Mouse (Mus musculus) forebrain, embryonic 12.5 days (tissue): Measurements from ENCODE around the gene Aatk. TPM values are rescaled to one million over a fixed set of nuclear protein-coding genes. Genes with fewer than 3 reads are reported as not detected.

ENCODE experiments used
- ATAC-seq: fragments of 200-750 bp; cut with Nextera tagmentation; 2 replicates; pipeline ENCODE4 v1.8.0; 2017; ENCODE audit warnings: moderate TSS enrichment; ENCODE audit not compliant: low FRiP score
- H3K27ac ChIP-seq: fragments of 300-500 bp; sonication (generic); 2 replicates; pipeline ENCODE4 v1.5.1; 2016; ENCODE audit warnings: mild to moderate bottlenecking
- H3K27me3 ChIP-seq: fragments of 300-500 bp; sonication (generic); 2 replicates; pipeline ENCODE4 v1.6.1; 2016; ENCODE audit warnings: mild to moderate bottlenecking
- H3K36me3 ChIP-seq: fragments of 300-500 bp; sonication (generic); replicated peaks from 2 replicates; pipeline ENCODE4 v1.6.1; 2016; ENCODE audit warnings: mild to moderate bottlenecking
- H3K4me1 ChIP-seq: fragments of 300-500 bp; sonication (generic); 2 replicates; pipeline ENCODE4 v1.6.1; 2016
- H3K4me2 ChIP-seq: fragments of 300-500 bp; sonication (generic); 2 replicates; pipeline ENCODE4 v1.6.1; 2016; ENCODE audit warnings: mild to moderate bottlenecking, moderate library complexity
- H3K4me3 ChIP-seq: fragments of 300-500 bp; sonication (generic); replicated peaks from 2 replicates; pipeline ENCODE4 v1.5.1; 2016; ENCODE audit warnings: mild to moderate bottlenecking
- H3K9ac ChIP-seq: fragments of 300-500 bp; sonication (generic); 2 replicates; pipeline ENCODE4 v1.6.1; 2016; ENCODE audit warnings: mild to moderate bottlenecking
- H3K9me3 ChIP-seq: fragments of 300-500 bp; sonication (generic); 2 replicates; pipeline ENCODE4 v1.6.1; 2016
- WGBS: fragments of 180-500 bp; shearing (Covaris S2); methylation state at CpG from one replicate; pipeline ENCODE4 v1.1.7; 2016; 5-methylcytosine and 5-hydroxymethylcytosine counted together
- polyA plus RNA-seq: library from polyadenylated mRNA; unstranded; fragments of >200 nt; fragmentation: Nextera tagmentation; extraction: Ambion mirVana; gene quantifications from 2 replicates; pipeline ENCODE4 v1.2.1, GENCODE M21; 2016

Aatk gene
- polyA plus RNA-seq, 1 experiment from 2014 or later, result 6.1 TPM

DNA sequence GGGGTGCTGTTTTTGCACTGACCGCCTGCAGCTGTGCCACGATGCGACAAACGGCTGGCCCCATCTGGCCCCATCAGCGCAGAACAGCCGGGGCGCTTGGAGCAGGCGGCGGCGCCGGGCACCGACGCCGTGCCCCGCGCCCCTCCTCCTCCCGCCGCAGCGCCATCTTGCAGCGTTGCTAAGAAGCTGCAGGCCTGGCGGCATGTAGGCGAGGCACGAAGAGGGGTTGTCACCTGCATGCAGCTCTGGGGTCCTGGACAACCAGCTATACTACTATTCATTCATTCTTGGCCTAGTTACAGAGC lies 1.2 kb upstream of the Aatk start:
- peaks cover 28% of the 10 kb centered on the region for H3K27me3 ChIP-seq
- peak overlapping the region; percentile 66 for H3K4me3 ChIP-seq
- H3K9ac ChIP-seq, result peak overlapping the region; percentile 86; the same call in 1 of the 2 replicates
- H3K4me2 ChIP-seq, result peak overlapping the region; percentile 91
- WGBS, result under 1% methylated on average over 23 of the region's 23 CpGs
- no peaks in the 10 kb centered on the region for H3K9me3 ChIP-seq
- no peak overlapping the region for H3K27ac ChIP-seq
- peak; percentile 40 for ATAC-seq
- H3K36me3 ChIP-seq, result no peaks in the 10 kb centered on the region
- H3K4me1 ChIP-seq, result peaks cover 43% of the 10 kb centered on the region

DNA sequence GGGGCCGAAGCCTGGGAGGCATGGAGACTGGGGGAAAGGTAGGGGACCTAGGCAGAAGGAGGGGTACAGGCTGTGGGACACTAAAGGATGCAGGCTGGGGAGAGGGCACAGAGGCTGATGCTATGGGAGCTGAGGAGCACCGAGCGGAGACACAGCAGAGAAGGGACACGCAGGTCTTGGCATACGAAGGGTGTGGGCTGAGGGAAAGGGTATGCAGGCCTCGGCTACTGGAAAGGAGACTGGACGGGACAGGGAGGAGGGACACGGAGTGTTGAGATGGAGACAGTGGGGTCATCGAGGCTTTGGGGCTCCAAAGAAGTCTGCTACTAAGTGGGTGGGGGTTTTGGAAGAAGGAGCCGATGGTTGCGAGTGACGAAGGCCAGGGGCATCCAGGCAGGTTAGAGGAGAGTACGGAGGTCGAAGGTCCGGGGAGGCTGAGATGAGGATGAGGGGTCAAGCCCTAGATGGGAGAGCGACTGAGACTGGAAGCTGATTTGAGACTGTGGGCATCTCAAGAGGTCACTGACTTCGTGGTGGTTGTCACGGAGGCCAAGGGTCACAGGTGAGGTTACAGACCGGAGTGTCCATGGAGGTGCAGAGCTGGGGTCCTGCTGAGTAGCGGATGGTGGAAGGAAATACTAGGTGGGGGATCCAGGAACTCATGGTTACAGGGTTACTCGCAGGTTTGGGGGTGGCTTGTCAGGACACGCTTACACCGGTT lies 724 bp upstream of the Aatk start:
- H3K9ac ChIP-seq, result peak overlapping the region; percentile 86
- no peaks in the 10 kb centered on the region for H3K36me3 ChIP-seq
- ATAC-seq, result peak; percentile 50
- peak overlapping the region; percentile 91 for H3K4me2 ChIP-seq
- 6% methylated on average over 23 of the region's 23 CpGs for WGBS
- peaks cover 43% of the 10 kb centered on the region for H3K4me1 ChIP-seq
- H3K9me3 ChIP-seq, result no peaks in the 10 kb centered on the region
- no peak overlapping the region for H3K27ac ChIP-seq
- peaks cover 28% of the 10 kb centered on the region for H3K27me3 ChIP-seq
- H3K4me3 ChIP-seq, result peak overlapping the region; percentile 66

DNA sequence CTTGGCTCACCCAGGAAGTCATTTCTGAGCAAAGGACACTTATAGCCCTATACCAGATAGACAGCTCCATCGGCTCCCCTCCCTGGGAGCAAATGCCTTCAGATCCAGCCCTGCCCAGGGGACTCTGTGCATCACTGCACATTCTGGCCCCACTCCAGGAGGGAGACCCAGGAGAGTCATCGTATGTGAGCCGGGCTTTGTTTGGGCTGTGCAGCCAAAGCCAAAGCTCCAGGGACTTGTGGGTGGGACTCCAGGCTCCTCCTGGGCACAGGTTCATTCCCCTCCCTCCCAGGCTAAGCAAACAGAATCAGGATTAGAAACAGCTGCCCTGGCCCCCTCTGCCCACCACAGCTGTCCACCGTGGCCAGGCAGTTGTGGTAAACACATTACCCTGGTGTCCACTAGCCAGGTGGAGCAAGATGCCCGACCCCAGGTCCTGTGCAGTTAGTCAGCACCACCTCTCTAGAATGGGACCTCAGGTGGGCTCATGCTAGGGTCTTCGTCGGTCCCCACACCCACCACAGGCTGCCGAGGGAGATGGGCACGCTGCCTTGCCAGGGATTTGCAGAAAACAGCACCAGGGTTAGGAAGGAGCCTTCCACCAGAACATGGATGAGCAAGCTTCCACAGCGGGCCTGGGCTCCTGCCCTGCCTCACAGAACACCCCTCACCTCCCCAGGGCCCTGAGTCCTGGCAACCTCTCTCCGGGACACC lies 971 bp downstream of the Aatk start:
- ATAC-seq, result no peak

DNA sequence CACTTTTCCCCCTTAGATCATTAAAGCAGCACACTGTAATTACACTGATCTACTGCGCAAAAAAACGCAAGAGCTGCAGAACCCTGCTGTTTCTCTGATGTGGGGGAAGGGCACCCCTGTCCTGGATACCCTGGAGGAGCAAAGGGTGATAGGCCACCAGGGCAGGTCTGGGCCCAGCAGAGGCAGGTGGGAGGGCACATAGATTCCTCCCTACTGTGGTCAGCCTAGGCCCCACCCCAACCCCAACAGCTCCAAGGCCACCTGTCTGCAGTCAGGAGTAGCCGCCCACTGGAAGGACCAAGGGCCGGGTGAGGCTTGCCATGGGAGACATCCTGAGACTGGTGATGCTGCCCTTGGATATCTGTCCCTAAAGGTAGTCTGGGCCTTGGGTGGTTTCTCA lies 1.6 kb downstream of the Aatk start:
- Histone ChIP-seq H3K36me3 (no peaks in the 10 kb centered on the region), H3K27ac (no peak overlapping the region), H3K27me3 (peaks cover 28% of the 10 kb centered on the region), H3K9me3 (no peaks in the 10 kb centered on the region), H3K4me3 (no peak overlapping the region), H3K4me1 (peaks cover 32% of the 10 kb centered on the region), H3K9ac (0 out of 2 replicates have a peak overlapping the region, but pooled peaks have one; percentile 86), H3K4me2 (peak overlapping the region; percentile 91)
- WGBS, result 62% methylated on average over 4 of the region's 4 CpGs
- no peak for ATAC-seq

More for the DNA sequence above, 971 bp downstream of the Aatk start:
- Histone ChIP-seq H3K4me3 (peak overlapping the region; percentile 66), H3K36me3 (no peaks in the 10 kb centered on the region), H3K4me2 (peak overlapping the region; percentile 91), H3K9ac (peak overlapping the region; percentile 86), H3K9me3 (no peaks in the 10 kb centered on the region), H3K4me1 (peaks cover 34% of the 10 kb centered on the region), H3K27me3 (peaks cover 28% of the 10 kb centered on the region), H3K27ac (peak overlapping the region; percentile 77)
- 43% methylated on average over 11 of the region's 11 CpGs for WGBS

DNA sequence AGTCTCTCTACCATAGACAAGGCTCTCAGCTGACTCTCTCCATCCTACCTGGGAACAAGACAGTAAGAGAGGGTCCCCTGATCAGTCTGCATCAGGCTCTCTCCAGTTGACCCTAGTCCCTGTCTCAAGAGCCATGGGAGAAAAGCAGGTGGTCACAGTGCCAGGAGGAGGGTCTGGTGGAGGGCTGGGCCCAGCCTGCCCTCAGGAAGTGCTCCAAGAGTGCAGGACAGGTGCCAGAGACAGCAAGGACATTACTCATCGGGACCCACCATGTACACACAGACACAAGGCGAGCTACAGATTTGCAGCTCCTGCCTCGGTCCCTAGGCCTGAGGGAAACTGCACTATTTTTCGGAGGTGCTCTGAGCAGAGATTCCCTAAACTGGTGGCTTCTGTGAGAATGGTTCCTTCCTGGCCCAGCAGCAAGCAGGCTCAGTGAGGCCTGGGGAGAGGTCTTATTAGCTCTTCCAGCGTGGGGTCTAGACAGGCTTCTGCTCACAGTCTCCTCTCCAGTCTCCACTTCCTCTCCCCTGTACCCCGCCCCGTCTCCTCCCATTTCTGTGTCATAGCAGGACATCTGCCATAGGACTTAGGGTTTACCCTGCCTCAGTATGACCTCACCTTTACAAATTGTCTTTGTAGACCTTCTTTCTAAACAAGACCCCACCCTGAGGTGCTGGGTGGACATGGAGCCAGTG lies 4.7 kb downstream of the Aatk start:
- Histone ChIP-seq H3K9me3 (no peaks in the 10 kb centered on the region), H3K27ac (peak overlapping the region; percentile 46; the same call in 1 of the 2 replicates), H3K4me3 (no peak overlapping the region), H3K4me2 (no peak overlapping the region), H3K9ac (no peak overlapping the region), H3K4me1 (peaks cover 23% of the 10 kb centered on the region), H3K36me3 (no peaks in the 10 kb centered on the region), H3K27me3 (peaks cover 8% of the 10 kb centered on the region)
- 81% methylated on average over 7 of the region's 7 CpGs for WGBS
- no peak for ATAC-seq

DNA sequence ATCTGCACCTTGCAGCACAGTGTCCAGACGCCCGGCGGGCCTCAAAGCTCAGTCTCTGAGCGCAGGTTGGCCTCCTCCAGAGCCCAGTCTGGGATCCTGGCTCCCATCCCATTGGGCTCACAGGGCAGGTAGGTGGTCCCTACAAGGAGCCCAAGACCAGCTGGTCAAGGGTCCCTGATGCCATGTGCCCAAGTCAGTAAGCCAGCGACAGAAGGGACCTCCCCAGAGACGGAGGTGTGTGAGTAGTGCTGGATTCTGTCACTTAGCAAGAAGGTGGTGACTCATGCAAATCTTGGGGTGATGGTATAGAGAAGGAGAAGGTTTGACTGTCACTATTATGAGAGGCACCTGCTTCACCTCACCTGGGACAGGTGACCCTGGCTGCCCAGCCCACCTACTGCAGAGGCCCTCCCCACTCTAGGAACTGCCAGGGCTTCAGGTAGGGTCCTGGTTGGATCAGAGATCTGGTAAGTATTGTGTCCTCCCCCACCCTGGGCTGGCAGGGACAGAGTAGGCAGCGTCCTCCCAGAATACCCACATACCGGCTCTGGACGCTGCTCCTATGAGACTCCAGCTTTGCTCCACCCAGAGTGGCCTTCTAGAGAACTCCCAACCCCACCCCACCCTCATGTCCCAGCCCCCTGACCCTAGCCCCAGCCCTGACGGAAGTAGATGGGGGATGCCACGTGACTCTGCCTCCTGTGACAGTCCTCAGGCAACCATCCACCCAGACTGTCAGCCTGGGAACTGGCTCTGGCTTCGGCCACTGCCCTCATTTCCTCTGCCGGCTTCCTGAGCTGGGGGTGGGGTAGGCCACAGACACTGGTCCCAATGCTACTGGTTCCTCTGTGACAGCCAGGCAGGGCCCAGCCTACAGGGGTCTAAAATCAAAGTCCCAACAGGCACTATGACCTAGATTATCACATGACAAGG lies 5.5 kb downstream of the Aatk start:
- no peak for ATAC-seq
- no peak overlapping the region for H3K4me3 ChIP-seq
- peaks cover 5% of the 10 kb centered on the region for H3K27me3 ChIP-seq
- H3K27ac ChIP-seq, result peak overlapping the region; percentile 46; the same call in 1 of the 2 replicates
- 77% methylated on average over 13 of the region's 13 CpGs for WGBS
- no peaks in the 10 kb centered on the region for H3K9me3 ChIP-seq
- no peaks in the 10 kb centered on the region for H3K36me3 ChIP-seq
- no peak overlapping the region for H3K9ac ChIP-seq
- H3K4me2 ChIP-seq, result no peak overlapping the region
- peaks cover 18% of the 10 kb centered on the region for H3K4me1 ChIP-seq

DNA sequence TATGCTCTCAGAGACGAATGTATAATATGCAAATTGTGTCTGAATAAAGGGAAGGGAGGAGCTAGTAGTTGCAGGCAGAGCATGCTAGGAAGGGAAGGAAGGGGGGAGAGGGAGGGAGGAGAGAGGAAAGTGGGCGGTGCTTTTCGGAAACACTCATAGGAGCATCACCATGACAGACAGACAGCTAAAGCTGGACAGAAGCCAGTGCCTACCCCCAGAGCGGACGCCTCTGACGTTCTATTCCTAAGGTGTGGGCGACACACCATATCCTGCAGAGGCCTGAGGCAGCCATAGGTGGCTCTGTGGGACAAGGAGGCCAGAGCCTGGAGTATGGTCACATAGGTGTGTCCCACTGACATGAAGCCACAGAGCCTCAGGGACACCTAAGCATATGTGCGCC lies 6.5 kb downstream of the Aatk start:
- Histone ChIP-seq H3K4me2 (no peak overlapping the region), H3K36me3 (no peaks in the 10 kb centered on the region), H3K4me1 (peaks cover 8% of the 10 kb centered on the region), H3K27me3 (no peaks in the 10 kb centered on the region), H3K9me3 (no peaks in the 10 kb centered on the region), H3K9ac (no peak overlapping the region), H3K27ac (no peak overlapping the region), H3K4me3 (no peak overlapping the region)
- WGBS, result 80% methylated on average over 8 of the region's 8 CpGs
- no peak for ATAC-seq

DNA sequence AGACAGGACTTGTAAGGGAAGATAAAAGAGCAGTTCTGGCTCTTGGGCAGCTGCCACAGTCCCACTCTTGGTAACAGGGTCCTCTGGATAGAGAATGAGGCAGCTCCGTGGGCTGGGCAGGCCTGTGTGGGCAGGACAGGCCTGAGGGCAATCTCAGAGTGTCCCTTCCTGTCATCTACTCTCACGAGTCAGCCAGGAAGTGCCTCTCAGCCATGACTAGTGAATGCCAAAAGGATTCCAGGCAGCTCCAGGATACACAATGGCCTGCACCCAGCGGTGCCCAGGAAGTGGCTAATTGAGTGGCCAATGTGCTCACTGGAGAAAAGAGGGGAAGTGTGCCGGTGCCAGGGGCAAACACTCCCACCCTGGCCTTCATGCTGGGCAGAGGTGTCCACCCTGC lies 7.4 kb downstream of the Aatk start:
- Histone ChIP-seq H3K9me3 (no peaks in the 10 kb centered on the region), H3K9ac (no peak overlapping the region), H3K4me1 (peaks cover 7% of the 10 kb centered on the region), H3K27ac (0 out of 2 replicates have a peak overlapping the region, but pooled peaks have one; percentile 4), H3K4me2 (no peak overlapping the region), H3K4me3 (no peak overlapping the region), H3K27me3 (no peaks in the 10 kb centered on the region), H3K36me3 (no peaks in the 10 kb centered on the region)
- 49% methylated on average over 4 of the region's 4 CpGs for WGBS
- ATAC-seq, result no peak

DNA sequence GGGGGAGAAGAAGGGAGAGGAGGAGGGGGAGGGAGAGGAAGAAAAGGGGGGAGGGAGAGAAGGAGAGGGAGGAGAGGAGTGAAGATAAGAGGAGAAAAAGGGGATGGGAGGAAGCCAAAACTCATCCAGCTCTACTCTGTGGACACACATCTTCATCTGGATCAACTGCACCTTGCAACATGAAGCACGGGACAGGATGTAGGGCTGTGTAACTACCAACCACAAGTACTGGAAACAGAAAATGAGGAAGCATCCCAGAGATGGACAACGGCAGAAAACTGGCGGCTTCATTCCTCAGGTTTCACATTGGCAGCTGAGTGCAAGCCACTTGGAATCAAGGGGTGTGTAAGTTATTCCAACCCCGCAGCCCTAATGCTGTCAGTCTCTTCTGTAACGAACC lies 12.2 kb downstream of the Aatk start:
- no peak overlapping the region for H3K4me2 ChIP-seq
- H3K4me3 ChIP-seq, result no peak overlapping the region
- no peak for ATAC-seq
- H3K27me3 ChIP-seq, result no peaks in the 10 kb centered on the region
- H3K27ac ChIP-seq, result no peak overlapping the region
- H3K9me3 ChIP-seq, result no peaks in the 10 kb centered on the region
- WGBS, result 76% methylated on average over 5 of the region's 5 CpGs
- peaks cover 12% of the 10 kb centered on the region for H3K4me1 ChIP-seq
- H3K36me3 ChIP-seq, result no peaks in the 10 kb centered on the region
- no peak overlapping the region for H3K9ac ChIP-seq

DNA sequence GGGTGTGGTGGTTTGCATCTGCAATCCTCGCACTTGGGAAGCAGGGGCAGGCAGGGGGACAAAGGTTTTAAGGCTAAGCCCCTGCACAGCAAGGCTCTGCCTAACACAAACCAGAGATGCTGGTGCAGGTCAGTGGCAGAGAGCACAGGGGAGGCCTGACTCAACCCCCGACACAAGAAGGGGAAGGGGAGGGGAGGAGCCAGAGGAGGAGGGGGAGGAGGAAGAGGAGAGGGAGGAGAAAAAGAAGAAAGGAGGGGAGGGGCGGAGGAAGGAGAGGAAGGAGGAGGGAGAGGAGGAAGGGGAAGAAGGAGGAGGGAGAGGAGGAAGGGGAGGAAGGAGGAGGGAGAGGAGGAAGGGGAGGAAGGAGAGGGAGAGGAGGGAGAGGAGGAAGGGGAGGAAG lies 12.7 kb downstream of the Aatk start:
- no peak overlapping the region for H3K4me2 ChIP-seq
- H3K9ac ChIP-seq, result no peak overlapping the region
- H3K4me1 ChIP-seq, result peaks cover 10% of the 10 kb centered on the region; the same call in 1 of the 2 replicates
- peak overlapping the region; percentile 26; the same call in 1 of the 2 replicates for H3K27ac ChIP-seq
- no peaks in the 10 kb centered on the region for H3K36me3 ChIP-seq
- no peak overlapping the region for H3K4me3 ChIP-seq
- H3K9me3 ChIP-seq, result no peaks in the 10 kb centered on the region
- H3K27me3 ChIP-seq, result no peaks in the 10 kb centered on the region
- ATAC-seq, result no peak
- 40% methylated on average over 3 of the region's 3 CpGs for WGBS

DNA sequence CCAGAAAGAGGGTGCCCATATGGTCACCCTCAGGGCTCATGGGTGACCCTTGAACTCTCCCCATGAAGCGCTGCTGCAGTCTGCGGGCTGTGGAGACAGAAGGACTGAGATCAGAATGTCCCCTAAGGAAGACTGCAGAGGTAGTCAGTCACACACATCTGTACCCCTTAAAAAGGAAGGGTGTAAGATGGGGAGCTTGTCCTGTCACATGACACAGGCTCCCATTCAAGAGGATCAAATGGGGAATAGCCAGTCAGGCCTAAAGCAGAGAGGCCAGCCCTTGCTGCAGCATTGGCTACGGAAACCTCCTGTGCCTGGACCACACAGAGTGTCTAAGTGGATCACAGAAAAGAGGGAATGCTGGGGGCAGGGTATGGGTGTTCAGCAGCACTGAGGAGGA lies 13.5 kb downstream of the Aatk start:
- H3K9ac ChIP-seq, result no peak overlapping the region
- 54% methylated on average over 3 of the region's 3 CpGs for WGBS
- ATAC-seq, result no peak

More for the DNA sequence above, 13.5 kb downstream of the Aatk start:
- H3K27me3 ChIP-seq, result no peaks in the 10 kb centered on the region
- no peaks in the 10 kb centered on the region for H3K9me3 ChIP-seq
- H3K27ac ChIP-seq, result no peak overlapping the region
- no peak overlapping the region for H3K4me3 ChIP-seq
- H3K4me1 ChIP-seq, result peaks cover 10% of the 10 kb centered on the region; the same call in 1 of the 2 replicates
- no peaks in the 10 kb centered on the region for H3K36me3 ChIP-seq
- no peak overlapping the region for H3K4me2 ChIP-seq
